Mouse (Mus musculus): ENCODE data around the gene Spock2. TPM values are rescaled to one million over a fixed set of nuclear protein-coding genes. Genes with fewer than 3 reads are reported as not detected.
"Not testable (repeated sequence)": the region's sequence is repeated elsewhere in the genome, so short reads cannot be mapped to it uniquely, and the experiment has no call there.

The Spock2 gene
- total RNA-seq, 1 experiment from 2014 or later: 35.2 TPM

DNA sequence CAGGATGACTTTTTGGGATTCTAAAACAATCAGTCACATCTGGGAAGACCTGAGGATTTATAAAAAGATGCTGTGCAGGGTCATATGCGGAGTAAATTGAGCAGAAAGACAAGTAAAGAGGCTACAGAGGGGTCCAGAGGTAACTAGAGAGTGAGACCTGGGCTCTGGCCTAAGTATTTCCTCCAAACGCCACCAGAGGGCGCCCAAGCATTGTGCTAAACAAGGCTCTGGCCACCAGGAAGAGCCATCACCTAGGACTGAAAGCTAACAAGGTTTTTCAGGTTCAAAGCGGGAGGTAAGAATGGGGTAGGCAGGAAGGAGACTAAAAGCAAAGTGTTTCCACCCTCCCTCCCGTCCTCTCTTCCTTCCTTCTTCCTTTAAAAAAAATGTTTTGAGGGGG, 42.1 kb downstream of the Spock2 start:
- DNase-seq: peak; percentile 86

DNA sequence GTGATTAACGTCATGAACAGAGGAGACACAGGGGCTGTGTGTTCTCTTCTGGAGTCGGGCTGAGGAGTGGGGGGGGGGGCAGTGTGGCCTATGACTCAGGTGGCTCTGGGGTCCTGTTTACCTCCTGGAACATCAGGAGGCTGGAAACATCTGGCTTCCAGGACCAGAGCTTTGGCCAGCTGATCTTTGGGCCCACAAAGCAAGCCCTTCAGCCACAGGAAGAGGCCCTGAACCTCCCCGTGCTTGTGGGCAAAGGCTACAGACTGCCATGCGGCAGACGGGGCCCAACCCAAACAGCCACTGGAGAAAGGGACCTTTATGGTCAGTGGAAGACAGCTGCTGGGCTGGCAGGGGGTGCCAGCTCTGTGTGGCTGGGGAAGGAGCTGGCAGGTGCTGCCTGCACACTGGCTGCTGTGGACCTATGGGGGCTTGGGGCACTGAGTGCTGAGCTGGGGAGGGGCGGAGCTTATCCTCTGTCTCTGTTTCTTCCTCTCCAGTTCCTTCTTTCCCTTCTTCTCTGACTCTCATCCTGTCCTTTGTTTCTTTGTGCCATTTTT, 45.2 kb downstream of the Spock2 start:
- no peak for DNase-seq

GRCm38 (mm10) chr10:60156016-60156415, 50.0 kb downstream of the Spock2 start:
- DNase-seq: peak; percentile 20

- no peak for DNase-seq
Observed at GRCm38 (mm10) chr10:60158144-60158543, 52.1 kb downstream of the Spock2 start.

- not testable (repeated sequence) for DNase-seq
Observed at GRCm38 (mm10) chr10:60161397-60161796, 55.4 kb downstream of the Spock2 start.

DNA sequence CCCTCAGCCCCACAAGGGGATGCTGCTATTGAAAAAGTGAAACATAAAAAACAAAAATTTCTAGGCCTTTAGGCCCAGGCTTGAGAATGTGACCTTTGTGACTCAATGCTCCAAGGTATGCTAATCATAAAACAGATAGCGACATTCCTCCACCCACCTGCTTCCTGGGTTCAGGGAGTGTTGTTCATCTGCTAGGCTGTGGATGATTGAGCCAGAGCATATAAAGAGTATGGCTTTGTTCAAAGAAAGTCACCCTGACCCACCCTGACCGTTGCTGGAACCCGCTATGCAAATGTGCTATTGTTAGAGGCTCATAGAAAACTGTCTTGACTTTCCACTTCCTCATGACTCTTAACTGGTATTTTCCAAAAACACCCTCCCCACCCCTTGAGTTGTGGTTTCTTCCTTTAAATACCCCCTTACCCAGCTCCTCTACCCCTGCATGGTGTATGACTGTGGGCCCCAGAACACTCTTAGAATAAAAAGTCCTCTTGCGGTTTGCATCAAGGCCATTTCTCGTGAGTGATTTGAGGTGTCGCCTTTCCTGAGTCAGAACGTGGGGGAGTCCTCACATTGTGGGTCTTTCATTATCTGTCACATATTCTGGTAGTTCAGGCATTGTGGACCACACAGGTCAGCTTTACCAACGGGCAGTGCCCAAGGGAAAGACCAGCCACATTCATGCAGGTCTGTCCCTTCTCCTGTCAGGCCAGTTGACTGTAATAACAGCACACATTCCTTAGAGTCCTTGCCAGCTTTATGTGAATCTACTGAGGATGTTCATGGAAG, 56.4 kb downstream of the Spock2 start:
- DNase-seq: not testable (repeated sequence)

DNA sequence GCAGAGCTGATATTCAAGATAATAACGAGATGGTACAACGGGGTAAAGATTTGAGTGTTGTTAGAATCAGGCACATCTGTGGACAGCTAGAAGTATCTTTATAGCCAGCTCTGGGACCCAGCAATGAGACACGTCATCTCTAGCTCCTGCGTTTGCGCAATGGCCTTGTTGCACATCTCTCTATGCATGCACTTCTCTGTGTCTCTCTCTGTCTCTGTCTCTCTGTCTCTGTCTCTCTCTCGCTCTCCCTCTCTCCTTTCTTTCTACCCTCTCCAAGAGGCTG, 56.9 kb downstream of the Spock2 start:
- DNase-seq: no peak

DNA sequence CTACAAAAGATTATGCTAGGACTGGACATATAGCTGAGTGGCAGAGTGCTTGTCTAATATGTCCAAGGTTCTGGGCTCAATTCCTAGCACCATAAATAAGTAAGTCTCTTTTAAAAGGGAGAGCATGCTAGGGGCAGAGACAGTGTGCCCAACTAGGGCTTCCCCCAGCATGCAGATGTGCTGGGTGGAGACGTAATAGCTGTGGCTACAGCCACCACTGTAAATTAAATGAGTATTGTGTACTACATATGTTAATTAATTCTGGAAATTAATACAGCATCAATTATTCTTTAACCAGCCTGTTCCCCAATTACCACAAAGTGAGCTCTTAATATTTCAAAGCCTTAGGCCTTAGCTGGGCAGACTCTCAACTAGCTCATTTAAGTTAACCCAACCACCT, 58.9 kb downstream of the Spock2 start:
- no peak for DNase-seq

DNA sequence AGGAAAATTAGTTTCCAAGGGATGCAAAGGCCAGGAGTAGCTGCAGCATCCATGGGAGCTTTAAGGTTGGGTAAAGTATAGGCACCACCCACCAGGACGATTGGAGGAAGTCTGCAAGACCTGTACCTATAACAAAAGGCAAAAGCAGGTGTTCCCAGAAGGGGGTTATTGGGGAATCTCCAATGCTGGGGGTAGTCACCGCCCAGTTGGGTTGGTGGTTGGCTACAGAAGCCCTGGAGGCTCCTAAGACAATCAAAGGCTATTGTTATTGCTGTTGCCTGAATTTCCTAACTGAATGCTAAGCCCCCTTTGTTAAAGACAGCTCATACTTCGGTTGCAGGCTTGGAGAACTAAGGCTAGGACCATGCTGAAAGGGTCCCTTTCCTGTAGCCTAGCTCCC, 60.0 kb downstream of the Spock2 start:
- DNase-seq: no peak

GRCm38 (mm10) chr10:60168306-60168705, 62.3 kb downstream of the Spock2 start:
- DNase-seq: no peak

DNA sequence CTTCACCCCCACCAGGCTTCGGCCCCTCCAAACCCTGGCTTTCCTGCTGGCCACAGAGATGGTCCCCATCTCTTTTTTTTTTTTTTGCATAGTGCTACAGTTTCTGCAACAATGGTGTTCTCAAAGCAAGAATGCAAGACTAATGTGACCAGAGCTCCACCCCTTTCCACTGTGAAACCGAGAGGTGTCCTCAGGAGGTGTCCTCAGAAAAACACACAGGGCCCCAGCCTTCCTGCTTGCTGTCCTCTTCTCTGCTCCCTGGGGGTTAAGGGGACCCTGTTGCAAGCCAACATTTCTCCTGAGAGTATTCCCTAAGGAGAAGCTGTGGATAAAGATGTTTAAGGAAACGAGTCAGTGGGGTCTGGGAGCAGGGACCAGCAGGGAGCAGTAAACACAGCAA, 62.9 kb downstream of the Spock2 start:
- DNase-seq: no peak

DNA sequence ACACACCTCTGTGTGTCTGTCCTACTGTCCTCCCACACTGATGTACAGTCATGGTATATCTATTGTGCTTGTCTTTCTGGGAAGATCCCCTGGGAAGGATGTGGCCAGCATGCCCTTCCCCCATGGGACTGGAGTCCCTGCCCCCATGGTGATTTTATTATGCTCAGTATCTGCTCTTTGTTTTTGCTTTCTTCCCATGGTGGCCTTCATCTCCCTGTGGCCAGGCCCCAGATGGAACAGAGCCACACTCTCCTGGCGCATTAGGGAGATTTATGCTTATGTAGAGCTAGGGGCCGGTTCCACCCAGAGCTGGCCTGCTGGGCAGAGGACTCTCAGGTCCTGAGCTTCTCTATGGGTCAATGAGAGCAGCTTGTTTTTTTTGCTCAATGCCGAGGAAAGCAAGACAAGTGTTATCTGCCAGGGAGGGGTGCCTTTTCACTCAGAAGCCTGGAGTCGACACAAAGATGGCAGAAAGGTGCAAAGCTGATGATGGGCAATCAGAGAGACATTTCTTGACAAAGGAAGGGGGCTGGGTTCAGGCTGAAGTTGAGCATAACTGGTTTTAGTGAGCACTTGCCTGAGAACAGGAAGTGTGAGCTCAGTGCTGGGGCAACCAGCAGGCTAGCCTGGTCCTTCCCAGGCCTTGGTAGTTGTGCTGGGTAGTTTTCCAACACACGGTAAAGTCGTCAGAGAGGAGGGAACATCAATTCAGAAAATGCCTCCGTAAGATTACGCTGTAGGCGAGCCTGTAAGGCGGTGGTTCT, 64.5 kb downstream of the Spock2 start:
- peak; percentile 60 for DNase-seq

GRCm38 (mm10) chr10:60171368-60171767, 65.3 kb downstream of the Spock2 start:
- DNase-seq: no peak

DNA sequence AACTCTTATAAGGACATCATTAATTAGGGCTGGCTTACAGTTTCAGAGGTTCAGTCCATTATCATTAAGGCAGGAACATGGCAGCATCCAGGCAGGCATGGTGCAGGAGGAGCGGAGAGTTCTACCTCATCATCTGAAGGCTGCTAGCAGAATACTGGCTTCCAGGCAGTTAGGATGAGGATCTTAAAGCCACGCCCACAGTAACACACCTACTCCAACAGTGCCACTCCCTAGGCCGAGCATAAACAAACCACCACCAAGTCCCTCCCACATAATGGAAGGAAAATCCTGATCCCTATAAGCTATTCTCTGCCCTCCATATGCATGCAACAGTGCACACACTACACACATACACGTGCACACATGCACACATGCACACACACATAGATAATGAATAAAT, 66.3 kb downstream of the Spock2 start:
- no peak for DNase-seq

- peak; percentile 77 for DNase-seq
Observed at GRCm38 (mm10) chr10:60173035-60173434, 67.0 kb downstream of the Spock2 start.

- no peak for DNase-seq
Observed at GRCm38 (mm10) chr10:60174506-60174905, 68.5 kb downstream of the Spock2 start.

DNA sequence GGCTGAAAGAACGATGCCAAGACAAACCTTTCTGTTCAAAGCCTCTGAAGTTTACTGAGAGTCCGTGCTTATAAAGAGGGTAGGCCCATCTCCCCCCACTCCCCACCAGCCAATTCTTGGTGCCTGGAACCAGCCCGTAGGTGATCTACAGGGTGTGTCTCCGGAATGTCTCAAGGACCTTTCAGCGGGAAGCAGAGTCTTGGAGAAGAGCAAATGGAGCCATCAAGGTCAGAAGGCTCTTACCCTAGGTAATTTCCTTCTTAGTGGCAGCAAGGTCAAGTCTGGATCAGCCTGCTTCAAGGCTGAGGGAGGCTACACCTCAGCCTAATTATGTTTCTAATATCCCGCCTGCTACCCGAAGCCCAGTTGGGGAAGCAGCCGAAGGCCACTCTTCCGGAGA, 69.3 kb downstream of the Spock2 start:
- not testable (repeated sequence) for DNase-seq

Small RNA genes lying within 50 kb of the gene (microRNA-seq; reads per million reads assigned to microRNA genes)
- 0 reads per million in 2 experiments for gene Mir6906

Other genes starting within 250 kb of the Spock2 start
- 65.1 and 69.2 TPM in 2 replicates for gene Dnajb12, start 226.7 kb upstream of the Spock2 start, total RNA-seq (2021)
- gene Ddit4, start 154.4 kb upstream of the Spock2 start, total RNA-seq (2021): 35.7 and 57.7 TPM in 2 replicates
- gene Ascc1, start 103.4 kb upstream of the Spock2 start, total RNA-seq (2021): 28.8 and 33.8 TPM in 2 replicates
- 64.1 and 67.8 TPM in 2 replicates for gene Anapc16, start 103.1 kb upstream of the Spock2 start, total RNA-seq (2021)
- gene Chst3, start 113.0 kb downstream of the Spock2 start, total RNA-seq (2021): 0.85 and 1.7 TPM in 2 replicates
- gene Psap, start 171.4 kb downstream of the Spock2 start, total RNA-seq (2021): 910 and 984 TPM in 2 replicates
- gene Vsir, start 240.6 kb downstream of the Spock2 start, total RNA-seq (2021): 6.3 and 11.3 TPM in 2 replicates